Mouse (Mus musculus) NIH3T3 (cell line): ENCODE data around the gene Ttc7b.

Source experiments
- DNase-seq: peaks from one replicate; pipeline ENCODE4 v3.0.0-alpha.2; 2012; ENCODE audit warnings: low read depth

Ttc7b gene

DNA sequence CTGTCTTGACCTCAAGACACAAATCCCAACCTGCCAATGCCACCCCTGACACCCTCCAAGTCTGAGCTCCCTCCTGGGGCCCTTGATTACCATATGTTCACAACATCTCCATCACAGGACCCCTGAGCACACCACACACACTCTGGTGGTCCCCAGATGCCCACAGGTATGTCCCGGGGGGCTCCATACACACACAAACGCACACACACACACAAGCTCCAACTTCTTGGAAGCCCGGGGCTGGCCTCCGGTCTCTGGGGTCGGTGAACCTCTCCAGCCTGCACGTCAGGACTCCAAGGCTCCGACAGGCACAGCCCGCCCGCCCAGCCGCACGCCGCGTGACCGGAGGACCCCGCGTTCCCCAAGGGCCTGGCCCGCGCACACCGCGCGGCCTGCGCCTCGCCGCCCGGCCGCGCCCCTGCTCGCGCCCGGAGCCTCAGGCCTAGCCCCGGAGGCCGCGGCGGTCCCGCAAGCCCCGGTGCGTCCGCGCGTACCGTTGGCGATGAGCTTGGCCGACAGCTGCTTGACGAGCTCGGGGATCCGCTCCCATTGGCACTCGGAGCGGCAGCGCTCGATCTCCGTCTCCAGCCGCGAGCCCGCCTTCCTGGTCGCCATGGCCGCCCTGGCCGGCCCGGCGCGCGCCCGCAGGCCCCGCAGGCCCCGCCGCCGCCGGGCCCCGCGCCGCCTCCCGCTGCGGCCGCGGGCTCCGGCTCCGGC, 391 bp downstream of the Ttc7b start:
- DNase-seq: peak; percentile 64

DNA sequence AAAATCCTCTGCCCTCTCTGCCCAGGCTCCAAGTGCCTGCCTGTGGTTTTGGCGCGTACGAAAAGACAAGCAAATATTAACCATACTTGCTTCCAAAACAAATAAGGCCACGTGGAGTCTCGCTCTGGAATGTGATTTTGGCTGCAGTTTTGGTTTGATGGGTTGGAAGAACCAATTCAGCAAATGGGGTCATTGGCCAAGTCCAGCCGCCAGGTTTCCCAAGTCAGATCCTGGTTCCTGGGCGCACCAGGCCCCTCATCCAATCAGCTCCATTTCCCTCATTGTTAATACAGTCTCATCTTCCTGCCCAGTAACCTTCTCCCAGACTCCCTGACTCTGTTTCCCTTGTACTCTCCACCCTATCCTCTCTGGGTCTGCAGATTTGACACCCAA, 946 bp downstream of the Ttc7b start:
- peak; percentile 78 for DNase-seq

DNA sequence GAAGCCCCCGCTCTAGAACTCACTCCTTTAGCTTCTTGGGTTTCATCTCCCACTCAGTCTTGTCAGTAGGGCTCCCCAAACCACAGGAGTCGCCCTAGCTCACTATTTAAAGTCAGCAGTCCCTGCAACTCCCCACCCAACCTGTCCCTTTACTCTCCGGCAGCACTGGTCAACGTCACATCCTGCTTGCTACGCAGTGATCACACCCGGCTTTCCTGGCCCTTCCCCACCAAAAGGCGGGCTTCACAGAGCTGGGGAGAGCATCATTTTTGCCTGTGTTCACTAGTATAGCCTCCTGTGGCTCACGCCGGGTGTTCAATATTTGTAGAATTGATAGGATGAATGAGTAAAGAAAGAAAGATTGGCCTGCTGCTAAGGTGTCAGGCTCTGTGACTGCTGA, 3.3 kb downstream of the Ttc7b start:
- DNase-seq: no peak

DNA sequence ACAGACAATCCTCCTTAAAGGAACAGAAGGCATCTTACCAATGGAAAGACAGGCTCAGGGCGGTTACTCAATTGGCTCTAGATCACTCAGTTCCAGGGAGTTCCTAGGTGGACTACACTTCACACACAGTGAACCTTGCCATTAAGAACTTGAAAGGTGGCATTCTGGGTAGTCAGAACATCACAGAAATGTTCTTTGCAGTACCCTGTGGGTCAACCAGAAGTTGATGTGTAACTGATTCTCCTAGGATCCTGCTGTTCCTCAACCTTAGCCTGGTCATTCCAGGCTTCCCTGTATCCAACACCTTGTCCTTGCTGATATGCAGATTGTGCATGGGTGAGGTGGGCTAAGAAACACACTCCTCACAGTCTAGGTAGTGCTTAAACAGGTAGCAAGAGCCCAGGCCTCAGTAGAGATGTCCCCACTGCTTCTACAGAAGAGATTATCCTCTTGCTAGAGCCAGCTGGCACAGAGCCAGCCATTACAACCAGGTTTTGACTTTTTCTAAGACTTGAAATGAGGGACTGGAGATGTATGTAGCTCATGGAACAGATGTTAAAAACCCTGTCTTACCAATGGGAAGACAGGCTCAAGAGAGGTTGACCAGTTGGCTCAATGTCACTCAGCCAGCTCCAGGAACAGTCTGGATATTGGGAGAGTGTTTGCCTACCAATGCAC, 4.3 kb downstream of the Ttc7b start:
- DNase-seq: peak; percentile 42

DNA sequence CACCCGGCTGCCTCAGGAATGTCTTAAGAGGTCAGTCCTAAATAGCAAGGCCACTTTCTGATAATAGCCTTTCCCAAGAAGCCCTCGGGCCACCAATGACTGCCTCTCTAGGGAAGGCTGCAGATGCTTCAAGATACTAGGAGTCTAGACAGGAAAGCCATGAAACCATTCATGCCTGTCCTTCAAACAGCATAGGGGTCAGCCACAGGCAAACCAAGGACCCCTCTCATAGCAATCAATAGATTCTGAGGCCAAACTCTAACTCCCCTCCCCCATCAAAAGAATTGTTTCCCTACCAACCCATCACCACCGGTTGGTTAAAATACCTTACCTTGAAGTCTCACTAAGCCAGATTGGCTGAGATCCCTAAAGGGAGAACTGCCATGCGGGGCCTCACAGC, 5.1 kb downstream of the Ttc7b start:
- DNase-seq: no peak

DNA sequence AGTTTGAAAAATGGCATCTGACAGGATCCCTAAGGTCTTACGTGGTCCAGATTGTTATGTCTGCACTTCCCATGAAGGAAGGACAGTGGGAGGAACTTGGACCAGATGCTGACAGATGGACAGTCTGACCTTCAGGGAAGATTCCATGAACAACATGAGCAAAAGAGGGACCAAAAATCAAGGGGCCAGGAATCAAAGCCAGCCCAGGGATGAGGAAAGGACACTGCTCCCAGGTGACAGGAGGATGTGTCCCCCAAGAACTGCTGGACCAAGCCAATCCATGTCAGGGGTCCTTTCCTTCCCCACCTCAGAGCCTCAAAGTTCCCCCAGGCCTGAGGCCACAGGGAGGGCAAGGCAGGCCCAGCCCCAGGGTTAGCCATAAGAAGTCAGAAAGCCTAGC, 6.0 kb downstream of the Ttc7b start:
- DNase-seq: no peak

DNA sequence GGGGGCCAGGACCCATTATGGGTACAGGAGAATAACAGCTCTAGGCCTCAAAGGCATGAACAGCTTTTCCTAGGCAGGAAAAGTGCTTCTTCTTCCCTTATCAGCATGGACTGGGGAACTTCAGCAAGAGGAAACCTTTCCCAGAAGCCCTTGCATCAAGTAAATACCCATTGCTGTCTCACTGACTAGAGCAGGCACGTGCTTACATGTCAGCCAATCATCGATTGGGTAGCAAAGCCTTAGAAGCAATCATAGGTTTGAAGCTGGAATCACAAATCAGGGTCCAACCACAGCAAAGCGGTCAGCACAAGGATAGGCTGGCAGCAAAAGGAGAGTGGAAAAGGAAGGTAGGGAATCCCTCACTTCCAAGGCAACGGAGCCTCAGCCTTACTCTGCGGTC, 7.5 kb downstream of the Ttc7b start:
- DNase-seq: no peak

DNA sequence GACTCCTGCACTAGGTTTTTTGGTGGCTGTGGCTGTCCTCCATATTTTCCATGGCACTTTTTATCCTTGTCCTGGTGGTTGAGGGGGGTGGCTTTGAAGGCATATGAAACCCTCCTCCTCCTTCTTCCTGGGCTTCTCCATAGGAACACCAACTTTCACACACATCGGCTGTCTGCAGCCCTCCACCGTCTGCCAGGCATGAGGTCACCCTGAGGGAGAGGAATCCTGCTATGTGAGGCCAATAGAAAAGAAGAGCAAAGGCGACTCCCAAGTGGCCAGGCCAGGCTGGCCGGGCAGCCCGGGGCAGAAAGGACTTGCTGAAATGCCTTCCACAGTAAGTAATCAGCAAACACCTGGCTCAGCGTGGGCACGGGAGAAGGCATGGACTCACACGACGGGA, 8.0 kb downstream of the Ttc7b start:
- no peak for DNase-seq

DNA sequence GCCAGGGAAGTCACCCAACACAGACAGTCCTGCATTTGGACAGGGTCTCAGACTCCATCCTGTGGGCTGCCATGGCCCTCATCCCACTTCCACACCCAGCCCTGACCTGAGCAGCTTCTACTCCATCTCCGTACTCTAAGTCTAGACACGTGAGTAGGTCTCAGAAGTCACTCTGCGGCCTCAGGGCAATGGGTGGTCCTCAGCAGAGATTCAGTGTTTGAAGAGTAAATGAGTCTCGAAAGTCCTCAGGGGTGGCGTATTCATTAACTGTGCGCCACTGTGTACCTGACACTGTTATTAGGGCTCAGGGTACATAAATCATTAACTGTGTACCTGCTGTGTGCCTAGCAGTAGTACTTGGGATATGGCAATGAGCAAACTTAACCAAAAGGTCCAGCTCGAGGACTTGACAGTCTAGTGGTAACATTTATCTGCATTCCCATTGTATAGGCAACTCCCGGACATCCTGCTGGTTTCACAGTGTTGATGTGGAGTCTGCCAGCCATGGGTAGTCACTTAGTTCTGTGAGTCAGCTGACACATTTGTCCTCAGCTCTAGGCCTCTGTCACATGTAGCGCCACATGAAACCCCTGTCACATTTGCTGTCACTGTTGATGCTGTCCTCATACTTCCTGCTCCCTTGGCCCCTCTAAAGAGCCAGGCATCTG, 10.9 kb downstream of the Ttc7b start:
- DNase-seq: no peak

DNA sequence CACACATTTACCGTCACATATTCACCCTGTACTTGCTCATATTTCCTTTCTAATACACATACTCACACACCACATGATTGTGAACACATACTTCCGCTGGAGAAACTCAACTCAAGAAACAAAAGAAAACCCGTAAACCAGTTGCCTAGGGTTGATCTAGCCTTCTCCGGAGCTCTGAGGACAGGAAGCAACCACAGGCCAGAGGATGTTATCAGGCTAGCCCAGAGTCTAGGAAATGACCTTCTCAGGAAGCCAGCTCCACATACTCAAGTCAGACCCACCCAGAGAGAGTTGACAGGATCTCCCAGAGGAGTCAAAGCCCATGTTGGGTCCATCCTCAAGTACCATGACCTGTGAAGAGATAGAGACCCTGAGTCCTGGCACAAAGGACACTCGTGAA, 12.0 kb downstream of the Ttc7b start:
- DNase-seq: no peak

DNA sequence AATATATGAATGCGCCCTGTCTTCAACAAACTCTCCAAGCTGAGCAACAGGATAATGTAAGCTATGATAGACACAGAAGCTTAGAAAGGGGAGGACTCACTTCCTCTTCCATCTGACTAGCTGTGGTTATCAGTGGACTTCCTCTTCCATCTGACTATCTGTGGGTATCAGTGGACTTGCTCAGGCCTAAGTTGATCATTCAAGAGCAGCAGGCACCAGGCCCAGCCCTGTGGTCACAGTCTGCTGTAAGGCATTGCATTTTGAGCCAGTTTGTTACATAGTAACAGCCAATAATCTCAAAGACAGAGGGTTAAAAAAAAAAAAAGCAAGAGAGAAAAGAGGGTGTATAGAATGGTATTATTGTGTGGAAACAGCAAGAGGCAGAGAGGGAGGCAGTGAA, 15.1 kb downstream of the Ttc7b start:
- DNase-seq: no peak

DNA sequence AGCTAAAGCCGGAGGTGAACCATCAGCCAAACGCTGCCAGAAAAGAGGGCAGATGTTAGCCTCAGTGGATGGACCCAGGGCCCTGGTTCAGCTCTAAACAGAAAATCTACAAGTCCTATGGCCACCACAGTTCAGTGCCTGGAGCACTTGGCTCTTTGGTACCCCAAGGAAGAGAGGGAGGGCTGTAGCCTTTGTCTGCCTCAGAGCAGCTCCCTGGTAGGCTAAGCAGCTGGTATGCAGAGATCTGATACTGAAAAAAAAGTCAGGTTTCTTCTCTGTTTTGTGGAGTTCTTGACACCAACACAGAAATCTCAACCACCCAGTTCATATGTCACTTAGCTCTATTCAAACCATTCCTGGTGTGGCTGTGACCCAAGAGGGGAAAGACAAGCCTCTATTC, 16.0 kb downstream of the Ttc7b start:
- DNase-seq: no peak

DNA sequence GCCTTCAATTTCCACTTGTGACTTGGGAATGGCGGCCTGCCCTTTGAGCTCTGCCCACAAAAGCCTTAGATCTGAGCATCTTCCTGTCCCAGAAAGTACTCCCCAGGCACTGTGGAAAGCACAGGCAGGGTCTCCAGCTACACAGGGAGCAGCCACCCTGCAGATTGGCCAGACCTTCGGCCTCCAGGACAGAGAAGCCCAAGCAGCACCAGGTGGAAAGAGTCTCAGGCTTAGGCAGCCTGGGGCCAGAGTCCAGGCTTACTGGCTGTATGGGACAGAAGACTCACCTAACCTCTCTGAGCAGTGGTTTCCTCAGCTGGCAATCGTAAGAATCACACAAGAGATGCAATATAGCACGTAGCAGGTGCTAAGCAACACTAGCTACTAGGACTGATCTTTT, 17.0 kb downstream of the Ttc7b start:
- no peak for DNase-seq

DNA sequence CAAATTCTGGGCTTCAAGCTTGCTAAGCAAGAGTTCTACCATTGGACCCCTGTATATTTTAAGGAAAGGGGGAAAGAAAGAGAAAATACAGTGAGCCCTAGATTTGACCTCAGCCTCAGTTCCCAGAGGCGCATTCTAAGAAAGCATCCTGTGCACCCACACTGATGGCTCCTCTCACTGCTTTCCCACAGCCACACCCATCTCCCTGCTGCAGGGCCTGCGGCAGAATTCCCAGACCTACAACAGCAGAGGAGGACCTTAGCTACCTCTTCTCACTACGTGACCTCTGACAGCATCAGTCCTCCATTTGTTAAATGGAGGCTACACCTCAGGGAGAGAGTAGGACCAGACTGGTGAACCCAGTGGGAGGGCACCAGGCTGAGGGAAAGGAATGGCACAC, 18.1 kb downstream of the Ttc7b start:
- no peak for DNase-seq

DNA sequence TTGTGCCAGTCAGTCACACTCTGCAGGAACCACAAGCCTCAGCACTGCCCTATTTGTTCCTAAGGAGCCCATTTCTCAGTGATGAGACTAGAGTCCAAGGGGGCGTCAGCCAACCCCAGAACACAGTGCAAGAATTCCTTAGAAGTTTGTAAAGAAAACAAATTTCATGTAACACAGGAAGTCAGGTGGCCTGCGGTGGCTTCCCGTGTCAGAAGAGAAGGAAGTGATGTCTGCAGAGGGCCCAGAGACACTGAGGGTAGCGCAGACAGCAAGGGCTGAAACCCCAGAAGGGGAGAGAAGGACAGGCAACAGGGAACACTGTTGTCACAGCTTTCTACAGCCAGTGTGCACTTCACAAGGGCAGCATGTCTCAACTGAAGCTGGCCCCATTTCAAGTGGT, 19.4 kb downstream of the Ttc7b start:
- DNase-seq: no peak

DNA sequence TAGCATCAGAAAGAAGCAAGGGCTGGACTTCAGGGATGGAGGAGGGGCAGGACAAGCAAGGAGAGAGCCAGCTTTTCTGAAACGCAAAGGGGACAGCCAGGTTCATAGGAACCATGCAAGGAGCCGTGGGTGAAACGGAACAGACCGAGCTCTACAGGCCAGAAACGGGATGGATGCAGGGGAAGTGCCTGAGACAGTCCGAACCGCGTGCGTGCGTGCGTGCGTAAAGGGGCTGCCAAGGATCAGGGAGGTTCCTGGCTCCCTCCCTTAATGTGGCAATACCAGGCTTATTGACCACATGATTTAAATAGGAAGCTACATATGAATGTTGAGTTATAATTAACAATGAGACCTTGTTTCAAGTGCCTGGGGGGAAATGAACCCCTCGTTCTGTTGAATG, 21.2 kb downstream of the Ttc7b start:
- DNase-seq: no peak

DNA sequence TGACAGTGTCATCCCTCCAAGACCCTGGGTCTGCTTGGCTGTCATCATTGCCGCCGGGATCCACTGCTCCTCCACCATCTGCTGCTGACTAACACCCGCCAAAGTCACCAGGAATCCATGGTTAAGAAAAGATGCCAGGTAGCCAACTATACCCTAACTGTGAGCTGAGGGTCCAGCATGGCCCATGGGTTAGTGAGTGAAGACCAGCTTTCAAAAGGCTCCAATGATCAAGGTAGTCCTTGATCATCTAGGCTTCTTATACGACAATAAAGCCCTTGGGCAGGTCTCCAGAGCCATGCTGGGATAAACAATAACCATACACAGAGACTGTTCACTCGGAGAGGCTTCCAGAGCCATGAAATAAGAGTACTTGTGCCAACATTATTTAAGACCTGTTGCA, 22.6 kb downstream of the Ttc7b start:
- no peak for DNase-seq

DNA sequence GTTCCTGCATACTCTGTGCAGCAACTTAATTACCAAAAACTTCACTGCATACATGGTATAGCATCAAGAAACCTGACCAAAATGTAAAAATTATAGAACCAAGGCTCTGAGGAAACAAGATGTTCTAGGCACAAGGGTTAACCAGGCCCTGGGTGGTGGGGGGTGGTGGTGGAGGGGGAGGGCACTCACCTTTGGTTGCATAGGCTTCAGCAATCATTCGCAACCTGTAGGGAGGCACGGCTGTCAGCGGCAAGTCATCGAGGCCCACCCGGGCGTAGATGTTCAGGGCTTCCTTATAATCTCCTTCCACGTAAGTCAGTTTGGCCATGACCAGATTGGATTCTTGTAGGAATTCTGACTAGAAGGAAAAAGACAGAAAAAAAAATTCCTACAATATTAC, 25.5 kb downstream of the Ttc7b start:
- DNase-seq: no peak

DNA sequence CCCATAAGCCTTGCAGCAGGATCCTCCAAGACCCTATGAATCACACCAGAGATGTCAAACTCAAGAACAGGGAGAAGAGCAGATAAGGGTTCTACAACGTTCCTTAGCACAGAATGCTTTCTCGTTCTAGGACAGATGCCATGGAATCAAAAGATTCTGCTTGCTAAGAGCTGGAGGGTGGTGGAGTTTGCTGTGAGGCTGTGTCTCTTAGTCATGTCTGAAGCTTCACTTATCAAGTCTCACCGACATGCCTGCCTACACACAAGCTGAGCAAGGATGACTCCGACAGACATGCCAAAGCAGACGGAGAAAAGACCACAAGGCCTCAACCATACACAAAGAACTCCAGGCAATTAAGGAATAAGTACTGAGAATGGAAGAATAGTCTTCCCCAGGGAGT, 27.4 kb downstream of the Ttc7b start:
- DNase-seq: no peak

DNA sequence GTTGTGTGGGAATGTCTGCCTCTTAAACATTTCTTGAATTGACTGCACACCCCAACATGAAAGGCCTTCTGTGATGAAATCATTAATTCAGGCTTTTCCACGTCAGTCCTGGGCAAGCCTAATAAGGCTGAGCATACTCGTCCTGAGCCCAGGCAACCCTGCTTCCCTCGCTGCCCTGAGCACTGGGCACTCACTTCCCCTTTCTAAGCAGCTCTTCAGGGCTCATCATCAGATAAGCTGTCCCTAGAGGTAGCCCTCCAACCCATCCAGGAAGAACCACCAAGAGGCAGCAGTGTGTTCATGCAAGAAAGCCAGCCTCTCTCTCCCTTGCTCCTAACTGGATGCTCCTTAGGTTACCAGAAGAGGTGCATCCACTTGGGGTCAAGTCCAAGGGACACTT, 27.9 kb downstream of the Ttc7b start:
- DNase-seq: no peak

DNA sequence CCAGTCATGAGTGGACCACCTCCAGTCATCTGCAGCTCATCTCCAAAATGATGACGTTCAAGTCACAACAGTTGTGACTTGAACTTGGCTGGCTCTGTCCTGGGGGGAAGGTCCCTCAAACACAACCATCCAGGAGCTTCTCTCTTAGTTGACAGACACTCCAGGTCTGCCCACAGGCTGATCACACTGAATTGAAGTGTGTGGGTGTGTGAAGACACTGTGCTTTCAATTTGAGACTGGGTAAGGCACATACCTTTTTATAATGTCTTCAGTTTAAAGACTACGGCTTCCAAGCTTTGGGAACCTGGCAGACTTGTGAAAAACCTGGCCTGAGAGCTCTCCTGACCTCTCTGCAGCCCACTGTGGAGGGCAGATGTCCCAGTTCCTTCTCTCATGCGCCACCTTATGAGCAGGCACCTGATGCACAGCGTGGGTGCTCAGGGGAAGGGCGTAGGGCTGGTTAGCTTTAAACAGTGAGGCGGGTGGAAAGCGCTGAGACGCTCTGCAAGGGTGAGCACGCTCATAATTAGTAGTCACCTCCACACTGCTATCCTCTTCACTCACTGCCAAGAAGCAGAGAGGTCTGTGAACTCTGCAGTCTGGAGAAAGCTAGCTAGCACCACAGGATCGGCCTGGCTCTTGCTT, 28.5 kb downstream of the Ttc7b start:
- no peak for DNase-seq

DNA sequence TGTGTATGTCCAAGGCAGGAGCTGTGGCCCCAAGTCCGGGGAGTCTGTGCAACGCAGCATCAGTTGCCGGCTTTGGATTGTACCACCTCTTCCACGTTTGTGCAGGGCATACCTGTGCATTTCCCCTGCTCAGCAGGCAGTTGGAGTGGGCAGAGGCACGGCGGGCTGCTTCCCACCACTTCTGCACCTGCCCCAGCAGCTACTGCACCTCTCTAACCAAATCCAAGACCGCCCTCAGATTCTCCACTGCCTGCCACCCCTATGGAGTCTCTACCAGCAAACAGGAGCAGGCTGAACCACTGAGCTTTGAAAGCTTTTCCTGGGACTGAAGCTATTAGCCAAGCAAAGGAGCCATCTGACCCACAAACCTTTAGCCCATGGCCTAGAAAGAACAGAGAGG, 30.8 kb downstream of the Ttc7b start:
- DNase-seq: no peak

DNA sequence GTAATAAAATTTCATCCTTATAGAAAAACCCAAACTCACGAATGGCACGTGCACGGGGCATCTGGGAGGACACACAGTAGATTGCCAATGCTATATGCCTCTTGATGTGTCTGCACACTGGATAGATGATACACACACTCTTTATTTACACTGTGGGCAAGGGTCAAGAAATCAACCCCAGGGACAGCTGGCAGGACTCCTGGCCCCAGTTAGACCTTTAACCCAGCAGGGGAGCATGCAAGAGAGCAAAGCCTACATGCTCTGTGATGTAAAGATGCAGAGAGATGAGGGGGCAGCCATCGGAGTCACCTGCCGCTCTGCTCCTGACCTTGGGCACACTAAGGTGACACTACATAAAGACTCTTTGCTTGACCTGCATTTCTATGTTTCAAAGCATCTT, 32.3 kb downstream of the Ttc7b start:
- DNase-seq: no peak
